Mouse (Mus musculus): ENCODE data around the gene Sfrp4. TPM values are rescaled to one million over a fixed set of nuclear protein-coding genes. Genes with fewer than 3 reads are reported as not detected.

Sfrp4 gene
- polyA plus RNA-seq, 1 experiment, result not detected

DNA sequence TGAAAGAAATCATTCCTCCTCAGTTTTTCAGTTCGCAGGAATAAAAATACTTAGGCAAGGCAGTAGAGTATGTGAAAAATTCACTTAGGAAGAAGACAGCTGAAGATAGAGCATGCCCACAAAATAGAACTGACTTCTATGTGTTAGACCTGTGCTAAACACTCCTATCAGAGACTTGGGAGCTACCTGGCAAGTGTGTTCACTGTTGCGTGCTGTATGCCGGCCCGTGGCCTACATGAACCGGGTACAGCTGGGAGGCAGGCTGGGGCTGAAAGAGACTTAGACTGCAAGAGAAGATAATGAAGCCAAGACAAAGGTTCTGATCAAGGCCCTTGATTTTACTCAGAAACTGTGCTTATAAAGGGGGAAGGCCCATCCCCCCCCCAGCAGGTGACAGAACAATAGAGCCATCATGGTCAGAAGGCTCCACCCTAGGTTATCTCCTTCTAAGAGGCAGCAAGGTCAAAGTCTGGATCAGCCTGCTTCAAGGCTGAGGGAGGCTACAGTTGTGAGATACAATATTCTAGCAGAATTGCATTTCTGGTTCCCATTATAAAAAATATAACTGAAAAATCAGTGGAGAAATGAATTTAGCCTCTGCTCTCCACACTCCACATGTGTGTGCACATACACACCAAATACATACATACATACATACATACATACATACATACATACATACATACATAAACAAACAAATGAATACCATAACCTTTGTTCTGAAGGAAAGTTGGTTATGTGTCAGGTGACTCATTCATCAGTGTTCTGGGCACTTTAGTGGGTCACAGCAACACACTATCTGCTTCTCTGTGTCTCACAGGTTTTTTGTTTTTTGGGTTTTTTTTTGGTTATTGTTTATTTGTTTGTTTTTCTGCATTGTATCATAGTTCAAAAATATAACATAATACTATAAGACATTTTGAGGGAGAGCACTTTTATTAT, 8.1 kb downstream of the Sfrp4 start:
- Histone ChIP-seq H3K4me3 (ENCODE audit: insufficient read depth, low read length) (no peak overlapping the region), H3K4me1 (ENCODE audit: control insufficient read depth, insufficient read depth, low read length) (no peaks in the 10 kb centered on the region), H3K27ac (ENCODE audit: insufficient read depth, low read depth, low read length) (no peak overlapping the region)
- no peak for TF ChIP-seq POLR2A (IDR thresholded peaks at IDR 0.05; ENCODE audit: borderline replicate concordance, low read depth, low read length)
- no peak for TF ChIP-seq CTCF (IDR thresholded peaks at IDR 0.05; ENCODE audit: low read depth, low read length)

DNA sequence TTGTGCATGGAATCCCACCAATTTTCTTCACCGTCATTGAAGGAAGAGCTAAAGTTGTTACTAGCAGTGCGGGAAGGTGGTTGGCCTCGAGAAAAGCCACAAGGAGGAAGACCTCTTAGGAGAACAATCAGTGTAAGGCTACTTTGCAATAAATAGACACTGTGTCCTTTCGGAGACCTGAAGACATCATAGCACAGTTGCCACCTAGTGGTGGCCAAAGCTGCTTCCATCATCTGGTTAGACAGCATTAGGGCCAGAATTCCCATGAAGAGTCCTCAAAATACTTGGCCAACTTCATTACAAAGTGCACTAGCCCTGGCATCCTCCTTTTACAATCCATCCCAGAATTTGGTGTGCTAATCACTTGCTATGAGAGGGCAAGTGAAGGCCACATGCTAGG, 13.2 kb downstream of the Sfrp4 start:
- Histone ChIP-seq H3K4me3 (ENCODE audit: insufficient read depth, low read length) (no peak overlapping the region), H3K4me1 (ENCODE audit: control insufficient read depth, insufficient read depth, low read length) (no peaks in the 10 kb centered on the region), H3K27ac (ENCODE audit: insufficient read depth, low read depth, low read length) (no peak overlapping the region)
- TF ChIP-seq CTCF (IDR thresholded peaks at IDR 0.05; ENCODE audit: low read depth, low read length) (no peak), POLR2A (IDR thresholded peaks at IDR 0.05; ENCODE audit: borderline replicate concordance, low read depth, low read length) (no peak)

DNA sequence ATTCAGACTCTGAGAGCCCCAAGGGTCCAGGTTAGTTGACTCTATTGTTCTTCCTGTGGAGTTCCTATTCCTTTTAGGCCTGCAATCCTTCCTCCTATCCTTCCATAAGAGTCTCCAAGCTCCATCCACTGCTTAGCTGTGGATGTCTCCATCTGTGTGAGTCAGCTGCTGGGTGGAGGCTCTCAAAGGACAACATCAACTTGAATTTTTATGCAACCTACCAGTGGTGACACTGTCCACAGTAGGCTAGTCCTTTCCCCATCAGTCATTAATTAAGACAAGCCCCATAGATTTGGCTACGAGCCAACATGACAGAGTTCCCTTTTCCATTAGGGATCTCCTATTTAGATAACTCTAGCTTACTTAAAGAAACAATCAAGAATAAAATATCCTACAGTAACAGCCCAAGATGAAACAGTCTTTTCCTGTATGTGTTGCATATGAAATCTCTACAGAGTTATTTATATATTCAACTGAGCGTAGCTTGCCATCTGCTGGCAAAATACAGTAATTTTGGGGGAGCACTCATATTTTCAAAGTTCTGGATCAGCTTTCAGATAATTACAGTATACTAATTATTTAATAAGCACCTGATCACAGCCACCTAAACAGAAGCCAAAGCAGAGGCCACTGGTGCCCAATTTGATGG, 17.4 kb downstream of the Sfrp4 start:
- no peaks in the 10 kb centered on the region for H3K4me1 ChIP-seq (ENCODE audit: control insufficient read depth, insufficient read depth, low read length)
- no peak overlapping the region for H3K27ac ChIP-seq (ENCODE audit: insufficient read depth, low read depth, low read length)
- TF ChIP-seq POLR2A (IDR thresholded peaks at IDR 0.05; ENCODE audit: borderline replicate concordance, low read depth, low read length) (no peak), CTCF (IDR thresholded peaks at IDR 0.05; ENCODE audit: low read depth, low read length) (no peak)
- no peak overlapping the region for H3K4me3 ChIP-seq (ENCODE audit: insufficient read depth, low read length)

GRCm38 (mm10) chr13:19643519-19643918, 20.6 kb downstream of the Sfrp4 start:
- H3K4me1 ChIP-seq (ENCODE audit: control insufficient read depth, insufficient read depth, low read length), result no peaks in the 10 kb centered on the region
- H3K27ac ChIP-seq (ENCODE audit: insufficient read depth, low read depth, low read length), result no peak overlapping the region
- no peak overlapping the region for H3K4me3 ChIP-seq (ENCODE audit: insufficient read depth, low read length)
- TF ChIP-seq POLR2A (IDR thresholded peaks at IDR 0.05; ENCODE audit: borderline replicate concordance, low read depth, low read length) (no peak), CTCF (IDR thresholded peaks at IDR 0.05; ENCODE audit: low read depth, low read length) (no peak)

- no peak overlapping the region for H3K4me3 ChIP-seq (ENCODE audit: insufficient read depth, low read length)
- H3K27ac ChIP-seq (ENCODE audit: insufficient read depth, low read depth, low read length), result no peak overlapping the region
- TF ChIP-seq CTCF (IDR thresholded peaks at IDR 0.05; ENCODE audit: low read depth, low read length), result no peak
- no peak for TF ChIP-seq POLR2A (IDR thresholded peaks at IDR 0.05; ENCODE audit: borderline replicate concordance, low read depth, low read length)
- no peaks in the 10 kb centered on the region for H3K4me1 ChIP-seq (ENCODE audit: control insufficient read depth, insufficient read depth, low read length)
These were observed 21.3 kb downstream of the Sfrp4 start for GRCm38 (mm10) chr13:19644225-19644624.

DNA sequence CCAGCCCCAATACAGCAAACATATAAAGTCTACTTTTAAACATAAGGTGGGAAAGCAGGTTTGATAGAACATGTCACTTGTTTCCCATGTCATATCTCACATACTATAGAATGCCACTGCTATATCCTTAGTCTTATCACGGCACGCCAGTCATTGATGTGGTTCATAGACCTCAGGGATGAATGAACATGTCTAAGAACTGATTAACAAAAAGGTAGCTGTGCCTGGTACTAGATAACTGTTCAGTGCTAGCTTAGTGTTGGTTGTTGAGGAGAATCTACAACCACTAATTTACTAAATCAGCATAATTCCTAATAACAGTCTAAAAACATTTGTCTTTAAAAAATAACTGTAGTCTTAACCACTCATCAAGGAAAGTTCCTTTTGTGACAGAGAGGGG, 26.9 kb downstream of the Sfrp4 start:
- TF ChIP-seq POLR2A (IDR thresholded peaks at IDR 0.05; ENCODE audit: borderline replicate concordance, low read depth, low read length), result no peak
- TF ChIP-seq CTCF (IDR thresholded peaks at IDR 0.05; ENCODE audit: low read depth, low read length), result no peak

GRCm38 (mm10) chr13:19652405-19652804, 29.5 kb downstream of the Sfrp4 start:
- H3K4me1 ChIP-seq (ENCODE audit: control insufficient read depth, insufficient read depth, low read length), result no peaks in the 10 kb centered on the region
- no peak overlapping the region for H3K4me3 ChIP-seq (ENCODE audit: insufficient read depth, low read length)
- H3K27ac ChIP-seq (ENCODE audit: insufficient read depth, low read depth, low read length), result no peak overlapping the region
- TF ChIP-seq CTCF (IDR thresholded peaks at IDR 0.05; ENCODE audit: low read depth, low read length) (no peak), POLR2A (IDR thresholded peaks at IDR 0.05; ENCODE audit: borderline replicate concordance, low read depth, low read length) (no peak)

More for the DNA sequence above, 26.9 kb downstream of the Sfrp4 start:
- Histone ChIP-seq H3K4me3 (ENCODE audit: insufficient read depth, low read length) (no peak overlapping the region), H3K4me1 (ENCODE audit: control insufficient read depth, insufficient read depth, low read length) (no peaks in the 10 kb centered on the region), H3K27ac (ENCODE audit: insufficient read depth, low read depth, low read length) (no peak overlapping the region)

- TF ChIP-seq CTCF (IDR thresholded peaks at IDR 0.05; ENCODE audit: low read depth, low read length) (no peak), POLR2A (IDR thresholded peaks at IDR 0.05; ENCODE audit: borderline replicate concordance, low read depth, low read length) (no peak)
- H3K27ac ChIP-seq (ENCODE audit: insufficient read depth, low read depth, low read length), result no peak overlapping the region
- H3K4me3 ChIP-seq (ENCODE audit: insufficient read depth, low read length), result no peak overlapping the region
- no peaks in the 10 kb centered on the region for H3K4me1 ChIP-seq (ENCODE audit: control insufficient read depth, insufficient read depth, low read length)
These were observed 45.6 kb downstream of the Sfrp4 start for GRCm38 (mm10) chr13:19668355-19669140.

GRCm38 (mm10) chr13:19674025-19674424, 51.1 kb downstream of the Sfrp4 start:
- H3K4me3 ChIP-seq (ENCODE audit: insufficient read depth, low read length), result no peak overlapping the region
- H3K4me1 ChIP-seq (ENCODE audit: control insufficient read depth, insufficient read depth, low read length), result no peaks in the 10 kb centered on the region
- H3K27ac ChIP-seq (ENCODE audit: insufficient read depth, low read depth, low read length), result no peak overlapping the region
- TF ChIP-seq CTCF (IDR thresholded peaks at IDR 0.05; ENCODE audit: low read depth, low read length) (no peak), POLR2A (IDR thresholded peaks at IDR 0.05; ENCODE audit: borderline replicate concordance, low read depth, low read length) (no peak)

Measured in bone marrow macrophage, adult 2 months (primary cell).